Mouse (Mus musculus) midbrain, embryonic 11.5 days (tissue): ENCODE measurements around the gene Spout1. TPM values are rescaled to one million over a fixed set of nuclear protein-coding genes. Genes with fewer than 3 reads are reported as not detected.

Experiments
- ATAC-seq: fragments of 200-750 bp; cut with Nextera tagmentation; 2 replicates; pipeline ENCODE4 v1.8.0; 2017; ENCODE audit warnings: moderate TSS enrichment, moderate library complexity; ENCODE audit not compliant: low FRiP score
- DNase-seq: peaks from one replicate; pipeline ENCODE4 v3.0.0; 2015; ENCODE audit warnings: low spot score; ENCODE audit errors: missing footprints
- H3K27ac ChIP-seq: fragments of 300-500 bp; sonication (generic); 2 replicates; pipeline ENCODE4 v1.5.1; 2014; ENCODE audit warnings: low read depth, low read length
- H3K27me3 ChIP-seq: fragments of 300-500 bp; sonication (generic); 2 replicates; pipeline ENCODE4 v1.6.1; 2014; ENCODE audit warnings: mild to moderate bottlenecking, low read length, moderate library complexity, mixed read lengths; ENCODE audit not compliant: control insufficient read depth, insufficient read depth
- H3K36me3 ChIP-seq: fragments of 300-500 bp; sonication (generic); 2 replicates; pipeline ENCODE4 v1.6.1; 2014; ENCODE audit warnings: mild to moderate bottlenecking, low read length, moderate library complexity, mixed read lengths; ENCODE audit not compliant: control insufficient read depth, insufficient read depth
- H3K4me1 ChIP-seq: fragments of 300-500 bp; sonication (generic); 2 replicates; pipeline ENCODE4 v1.6.1; 2014; ENCODE audit warnings: low read length; ENCODE audit not compliant: control insufficient read depth, insufficient read depth
- H3K4me2 ChIP-seq: fragments of 300-500 bp; sonication (generic); 2 replicates; pipeline ENCODE4 v1.6.1; 2014; ENCODE audit warnings: mild to moderate bottlenecking, moderate library complexity
- H3K4me3 ChIP-seq: fragments of 300-500 bp; sonication (generic); 2 replicates; pipeline ENCODE4 v1.5.1; 2014; ENCODE audit warnings: low read depth, low read length
- H3K9ac ChIP-seq: fragments of 300-500 bp; sonication (generic); 2 replicates; pipeline ENCODE4 v1.6.1; 2014; ENCODE audit warnings: low read length
- H3K9me3 ChIP-seq: fragments of 300-500 bp; sonication (generic); 2 replicates; pipeline ENCODE4 v1.6.1; 2016; ENCODE audit warnings: low read length; ENCODE audit not compliant: control insufficient read depth
- WGBS: fragments of 180-500 bp; shearing (Covaris S2); extraction: QIAGEN DNeasy Blood & Tissue Kit; methylation state at CpG from one replicate; pipeline ENCODE4 v1.1.7; 2014; 5-methylcytosine and 5-hydroxymethylcytosine counted together
- polyA plus RNA-seq: library from polyadenylated mRNA; unstranded; fragments of >200 nt; fragmentation: Nextera tagmentation; extraction: Ambion mirVana; gene quantifications from 2 replicates; pipeline ENCODE4 v1.2.1, GENCODE M21; 2014

Gene Spout1
- polyA plus RNA-seq, 1 experiment from 2014 or later = 69.8 TPM

GRCm38 (mm10) chr2:30205629-30206357 is 27.5 kb upstream of the Spout1 start, which contains the start of gene Kyat1:
Gene Kyat1 (minus strand): TSS chr2:30205847.
- Histone ChIP-seq H3K36me3 (no peaks in the 10 kb centered on the region), H3K4me2 (peak within 1 kb of the TSS; percentile 85), H3K4me1 (peaks cover 12% of the 10 kb centered on the region), H3K27me3 (no peaks in the 10 kb centered on the region), H3K4me3 (peak within 1 kb of the TSS; percentile 73), H3K9me3 (no peaks in the 10 kb centered on the region), H3K27ac (peak within 1 kb of the TSS; percentile 50; the same call in 1 of the 2 replicates), H3K9ac (peak within 1 kb of the TSS; percentile 68)
- DNase-seq = peak; percentile 99
- peak; percentile 96 for ATAC-seq
- under 1% methylated on average over 44 of the region's 44 CpGs for WGBS

DNA sequence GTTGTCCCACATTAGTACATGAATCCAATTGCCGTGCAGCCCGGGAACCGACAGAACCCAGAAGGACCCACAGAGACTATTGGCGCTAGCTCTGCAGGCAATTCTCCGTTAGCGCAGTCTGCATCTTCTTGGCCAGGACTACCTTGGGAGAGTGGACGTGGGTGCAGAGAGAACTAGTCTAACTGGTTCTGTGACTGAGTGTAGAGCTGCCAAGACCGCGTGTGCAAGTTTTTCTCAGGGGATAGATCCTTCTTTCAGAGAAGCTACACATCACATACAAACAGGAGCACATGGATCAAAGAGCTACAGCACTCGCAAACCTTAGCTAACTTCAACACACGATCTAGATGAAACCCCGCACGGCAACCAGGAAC is 27.0 kb upstream of the Spout1 start:
- peak overlapping the region; percentile 50; the same call in 1 of the 2 replicates for H3K27ac ChIP-seq
- peak overlapping the region; percentile 73 for H3K4me3 ChIP-seq
- no peaks in the 10 kb centered on the region for H3K36me3 ChIP-seq
- H3K4me2 ChIP-seq = peak overlapping the region; percentile 85
- H3K4me1 ChIP-seq = peaks cover 12% of the 10 kb centered on the region
- peak overlapping the region; percentile 68 for H3K9ac ChIP-seq
- H3K9me3 ChIP-seq = no peaks in the 10 kb centered on the region
- DNase-seq (no peak), ATAC-seq (peak; percentile 54; the same call in 1 of the 2 replicates)
- WGBS = 1% methylated on average over 13 of the region's 13 CpGs
- H3K27me3 ChIP-seq = no peaks in the 10 kb centered on the region

GRCm38 (mm10) chr2:30203439-30203838 is 25.2 kb upstream of the Spout1 start:
- DNase-seq (peak; percentile 90), ATAC-seq (no peak)

DNA sequence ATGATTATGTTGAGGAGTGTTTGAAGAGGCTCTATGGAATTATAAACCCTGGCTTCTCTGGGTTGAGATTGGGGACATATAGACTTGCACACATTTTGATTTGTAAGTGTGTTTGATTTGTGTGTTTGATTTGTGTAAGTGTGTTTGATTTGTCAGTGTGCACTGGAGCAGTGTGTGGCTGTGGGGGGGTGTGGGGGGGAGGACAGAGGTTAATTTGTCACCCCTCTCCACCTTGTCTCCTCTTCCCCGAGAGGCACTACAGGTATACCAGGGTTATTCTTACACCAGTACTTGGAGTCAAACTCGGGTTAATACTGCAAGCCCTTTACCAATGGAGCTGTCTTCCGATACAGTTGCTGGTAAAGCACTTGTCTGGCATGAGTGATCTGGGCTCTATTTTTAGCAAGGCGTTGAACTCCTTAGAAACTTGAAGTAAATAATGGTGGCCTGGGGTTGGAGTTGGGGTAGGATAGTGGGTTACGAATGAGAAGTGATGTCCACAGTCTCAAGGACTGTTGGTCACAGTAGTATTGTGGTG is 22.2 kb upstream of the Spout1 start:
- H3K9ac ChIP-seq = no peak overlapping the region
- no peak for DNase-seq
- 91% methylated on average over 5 of the region's 5 CpGs for WGBS
- H3K27me3 ChIP-seq = no peaks in the 10 kb centered on the region
- ATAC-seq = no peak
- H3K36me3 ChIP-seq = no peaks in the 10 kb centered on the region
- H3K4me1 ChIP-seq = peaks cover 8% of the 10 kb centered on the region
- no peaks in the 10 kb centered on the region for H3K9me3 ChIP-seq
- H3K4me2 ChIP-seq = no peak overlapping the region
- no peak overlapping the region for H3K27ac ChIP-seq
- no peak overlapping the region for H3K4me3 ChIP-seq

More at GRCm38 (mm10) chr2:30203439-30203838, 25.2 kb upstream of the Spout1 start:
- H3K4me1 ChIP-seq = peaks cover 12% of the 10 kb centered on the region
- H3K27ac ChIP-seq = no peak overlapping the region
- no peak overlapping the region for H3K4me3 ChIP-seq
- no peaks in the 10 kb centered on the region for H3K9me3 ChIP-seq
- 73% methylated on average over 7 of the region's 7 CpGs for WGBS
- H3K9ac ChIP-seq = no peak overlapping the region
- no peak overlapping the region for H3K4me2 ChIP-seq
- H3K27me3 ChIP-seq = no peaks in the 10 kb centered on the region
- no peaks in the 10 kb centered on the region for H3K36me3 ChIP-seq

GRCm38 (mm10) chr2:30199984-30200383 is 21.7 kb upstream of the Spout1 start:
- DNase-seq (no peak), ATAC-seq (no peak)
- no peaks in the 10 kb centered on the region for H3K27me3 ChIP-seq
- no peak overlapping the region for H3K27ac ChIP-seq
- H3K9ac ChIP-seq = no peak overlapping the region
- no peaks in the 10 kb centered on the region for H3K9me3 ChIP-seq
- no peaks in the 10 kb centered on the region for H3K36me3 ChIP-seq
- no peak overlapping the region for H3K4me2 ChIP-seq
- WGBS = 78% methylated on average over 1 of the region's 1 CpGs
- H3K4me1 ChIP-seq = peaks cover 6% of the 10 kb centered on the region
- no peak overlapping the region for H3K4me3 ChIP-seq

DNA sequence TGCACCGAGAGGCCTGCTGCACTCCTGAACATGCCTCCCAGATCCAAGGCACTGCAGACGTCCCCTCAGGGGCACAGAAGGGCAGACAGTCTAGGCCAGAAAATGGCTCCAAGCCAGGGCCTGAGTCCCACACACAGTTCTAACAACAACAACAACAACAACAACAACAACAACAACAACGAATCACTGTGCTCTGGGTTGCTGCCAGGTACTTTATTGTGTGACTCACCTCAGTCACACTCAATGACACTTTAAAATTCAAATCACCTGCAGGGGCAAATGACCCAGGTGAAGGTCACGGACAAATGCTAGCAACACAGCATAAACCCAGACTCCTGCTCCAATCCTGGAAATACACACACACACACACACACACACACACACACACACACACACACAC is 19.8 kb upstream of the Spout1 start:
- WGBS = 69% methylated on average over 4 of the region's 4 CpGs
- no peak overlapping the region for H3K9ac ChIP-seq
- no peak for ATAC-seq

GRCm38 (mm10) chr2:30194656-30195055 is 16.4 kb upstream of the Spout1 start:
- Histone ChIP-seq H3K27me3 (no peaks in the 10 kb centered on the region), H3K9ac (no peak overlapping the region), H3K9me3 (no peaks in the 10 kb centered on the region), H3K4me3 (no peak overlapping the region), H3K36me3 (no peaks in the 10 kb centered on the region), H3K4me1 (no peaks in the 10 kb centered on the region), H3K4me2 (no peak overlapping the region), H3K27ac (no peak overlapping the region)
- DNase-seq = no peak
- WGBS = 89% methylated on average over 3 of the region's 3 CpGs
- no peak for ATAC-seq

More for the DNA sequence above, 19.8 kb upstream of the Spout1 start:
- no peaks in the 10 kb centered on the region for H3K9me3 ChIP-seq
- no peaks in the 10 kb centered on the region for H3K27me3 ChIP-seq
- H3K4me1 ChIP-seq = no peaks in the 10 kb centered on the region
- DNase-seq = no peak
- H3K4me3 ChIP-seq = no peak overlapping the region
- no peak overlapping the region for H3K27ac ChIP-seq
- no peaks in the 10 kb centered on the region for H3K36me3 ChIP-seq
- H3K4me2 ChIP-seq = no peak overlapping the region

DNA sequence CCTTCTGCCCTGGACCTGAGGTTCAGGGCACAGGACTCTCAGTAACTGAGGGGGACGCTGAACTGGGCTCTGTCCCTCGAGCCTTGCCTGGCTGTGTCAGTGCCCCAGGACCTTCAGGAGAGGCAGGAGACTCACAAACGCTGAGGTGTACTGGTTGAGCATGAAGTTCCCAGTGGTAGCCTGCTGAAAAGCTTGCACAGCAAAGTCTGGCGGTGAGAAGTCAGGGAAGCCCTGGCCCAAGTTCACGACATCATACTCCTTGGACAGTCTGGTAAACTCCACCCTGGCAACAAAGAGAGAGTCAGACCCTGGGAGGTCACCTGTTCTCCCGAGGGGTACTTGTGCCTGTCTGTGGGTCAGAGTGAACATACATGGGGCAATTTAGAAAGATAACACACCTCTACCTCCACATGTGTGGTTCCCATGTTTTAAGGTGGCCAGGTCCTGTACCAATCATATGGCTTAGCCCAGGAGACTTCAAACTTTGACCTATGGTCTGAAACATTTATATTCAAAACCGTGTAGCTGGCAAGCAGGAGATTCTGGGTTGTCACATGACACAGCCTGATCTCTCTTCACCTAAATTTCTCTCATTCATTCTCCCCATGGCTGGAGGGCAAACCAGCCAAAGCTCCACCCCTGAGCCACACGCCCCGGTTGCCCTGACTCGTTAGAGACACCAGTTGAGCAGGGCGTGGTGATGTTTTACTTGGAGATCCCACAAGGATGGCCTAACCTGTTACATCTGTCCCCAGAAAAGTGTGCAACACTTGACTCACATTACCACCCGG is 13.7 kb upstream of the Spout1 start:
- no peak overlapping the region for H3K4me3 ChIP-seq
- no peak for ATAC-seq
- 88% methylated on average over 12 of the region's 12 CpGs for WGBS
- H3K27ac ChIP-seq = no peak overlapping the region
- no peaks in the 10 kb centered on the region for H3K4me1 ChIP-seq
- no peaks in the 10 kb centered on the region for H3K9me3 ChIP-seq
- H3K4me2 ChIP-seq = no peak overlapping the region
- H3K9ac ChIP-seq = no peak overlapping the region
- H3K27me3 ChIP-seq = no peaks in the 10 kb centered on the region
- no peaks in the 10 kb centered on the region for H3K36me3 ChIP-seq
- no peak for DNase-seq

DNA sequence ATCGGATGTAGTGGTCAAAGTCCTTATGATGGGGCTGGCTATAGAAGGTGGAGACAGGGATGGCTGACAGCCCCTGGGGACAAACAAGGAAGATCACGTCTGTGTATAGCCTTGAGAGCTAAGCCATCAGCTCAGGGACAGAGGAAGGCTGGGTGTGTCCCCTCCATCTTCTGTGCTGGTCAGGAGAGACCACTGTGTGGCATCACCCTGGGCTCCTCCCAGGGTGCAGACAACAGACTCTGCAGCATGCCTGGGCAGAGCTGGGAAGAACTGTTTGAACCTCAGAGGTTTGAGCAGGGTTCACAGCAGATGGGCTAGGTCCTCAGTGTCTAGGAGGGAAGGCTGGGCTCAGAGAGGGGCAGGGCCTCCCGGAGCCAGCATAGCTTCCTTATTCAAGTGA is 7.4 kb upstream of the Spout1 start:
- Histone ChIP-seq H3K9ac (no peak overlapping the region), H3K4me1 (no peaks in the 10 kb centered on the region), H3K27ac (no peak overlapping the region), H3K4me3 (no peak overlapping the region), H3K27me3 (no peaks in the 10 kb centered on the region), H3K9me3 (no peaks in the 10 kb centered on the region), H3K4me2 (no peak overlapping the region), H3K36me3 (no peaks in the 10 kb centered on the region)
- DNase-seq = no peak
- 84% methylated on average over 3 of the region's 3 CpGs for WGBS
- ATAC-seq = no peak
